Mouse (Mus musculus): Measurements from ENCODE around the gene Slc7a6.

- TF ChIP-seq CTCF (IDR thresholded peaks at IDR 0.05; ENCODE audit: control insufficient read depth, insufficient read depth, low read length) (no peak), POLR2A (IDR thresholded peaks at IDR 0.05; ENCODE audit: borderline replicate concordance, control insufficient read depth, low read depth, low read length) (no peak)
Observed at GRCm38 (mm10) chr8:106138616-106139015, 30.0 kb upstream of the Slc7a6 start.
